16 mouse cellular contexts compared by ENCODE assay signal in the genomic region with DNA sequence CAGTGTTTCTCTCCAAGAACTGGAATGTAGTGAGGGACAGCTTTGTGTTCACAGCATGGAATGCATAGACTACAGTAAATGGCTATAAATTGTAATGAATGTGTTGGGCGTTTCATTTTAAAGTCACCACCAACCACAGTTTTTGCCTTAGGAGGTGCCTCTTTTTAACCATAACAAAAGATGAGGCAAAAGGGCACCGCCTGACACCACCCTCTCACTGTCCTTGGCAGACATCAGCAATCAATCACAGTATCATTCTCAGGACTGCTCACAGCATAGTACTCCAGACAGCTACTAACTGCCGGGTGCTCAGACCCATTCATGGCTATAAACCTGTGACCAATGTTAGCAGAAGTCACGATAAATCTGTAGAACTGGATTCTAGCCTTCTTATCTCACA. TPM values are rescaled to one million over a fixed set of nuclear protein-coding genes. Genes with fewer than 3 reads are reported as not detected.
"Had no signal": no experiment of that assay in that cellular context is flagged by ENCODE, and none has a peak within 500 bp of the region (broad histone marks: within the 10 kb centered on the region; RNA-seq: fewer than 3 reads in every experiment).

No protein-coding gene starts in this region.

- ATAC-seq: liver, postnatal 0 days; lung, postnatal 0 days; midbrain, embryonic 15.5 days had no signal

- DNase-seq: kidney, adult 9 months; kidney, postnatal 14 days; kidney, postnatal 4 days; left cerebral cortex, postnatal 4 days; liver, postnatal 0 days; lung, embryonic 14.5 days; thymus, postnatal 25 days had no signal

- H3K4me3 ChIP-seq: limb, embryonic 12.5 days; limb, embryonic 15.5 days; midbrain, embryonic 12.5 days; midbrain, embryonic 15.5 days; neural tube, embryonic 13.5 days had no signal

- H3K27ac ChIP-seq: limb, embryonic 12.5 days; limb, embryonic 15.5 days; liver, embryonic 14.5 days; macrophage; midbrain, embryonic 12.5 days; midbrain, embryonic 15.5 days; neural tube, embryonic 13.5 days had no signal

- H3K4me1 ChIP-seq: limb, embryonic 12.5 days; limb, embryonic 15.5 days; midbrain, embryonic 12.5 days; midbrain, embryonic 15.5 days; neural tube, embryonic 13.5 days had no signal

- H3K27me3 ChIP-seq: limb, embryonic 12.5 days; limb, embryonic 15.5 days; midbrain, embryonic 12.5 days; midbrain, embryonic 15.5 days; neural tube, embryonic 13.5 days had no signal

- H3K9ac ChIP-seq: limb, embryonic 12.5 days; limb, embryonic 15.5 days; liver, embryonic 14.5 days; liver, postnatal 0 days; lung, embryonic 14.5 days; midbrain, embryonic 12.5 days; midbrain, embryonic 15.5 days; neural tube, embryonic 13.5 days had no signal

- H3K36me3 ChIP-seq: limb, embryonic 12.5 days; limb, embryonic 15.5 days; midbrain, embryonic 12.5 days; midbrain, embryonic 15.5 days; neural tube, embryonic 13.5 days had no signal

- H3K4me2 ChIP-seq: limb, embryonic 12.5 days; limb, embryonic 15.5 days; liver, embryonic 11.5 days; lung, embryonic 14.5 days; midbrain, embryonic 12.5 days; midbrain, embryonic 15.5 days; neural tube, embryonic 13.5 days had no signal

- H3K9me3 ChIP-seq: limb, embryonic 12.5 days; limb, embryonic 15.5 days; midbrain, embryonic 12.5 days; midbrain, embryonic 15.5 days; neural tube, embryonic 13.5 days had no signal

RNA-seq across cellular contexts. Expression of gene 2010300C02Rik, which starts 48.6 kb away (rescaled TPM):
- polyA plus RNA-seq: macrophage had no signal
